Mouse (Mus musculus) liver, postnatal 0 days (tissue): Measurements from ENCODE around the gene Zfp36l2. TPM values are rescaled to one million over a fixed set of nuclear protein-coding genes. Genes with fewer than 3 reads are reported as not detected.
A peak's percentile ranks its signal among the peaks of the same experiment; 100 is the strongest.
"Not testable (repeated sequence)": the region's sequence is repeated elsewhere in the genome, so short reads cannot be mapped to it uniquely, and the experiment has no call there.

Experiments used
- ATAC-seq: fragments of 200-750 bp; cut with Nextera tagmentation; 2 replicates; pipeline ENCODE4 v1.8.0; 2017; ENCODE audit warnings: mild to moderate bottlenecking, moderate library complexity
- DNase-seq: peaks from one replicate; pipeline ENCODE4 v3.0.0-alpha.2; 2016
- H3K27ac ChIP-seq: fragments of 300-500 bp; sonication (generic); 2 replicates; pipeline ENCODE4 v1.5.1; 2014; ENCODE audit warnings: antibody characterized with exemption, moderate library complexity, mild to moderate bottlenecking, low read depth
- H3K27me3 ChIP-seq: fragments of 300-500 bp; sonication (generic); 2 replicates; pipeline ENCODE4 v1.6.1; 2014; ENCODE audit warnings: low read length, control low read depth, mixed read lengths; ENCODE audit not compliant: insufficient read depth
- H3K36me3 ChIP-seq: fragments of 300-500 bp; sonication (generic); replicated peaks from 2 replicates; pipeline ENCODE4 v1.6.1; 2014; ENCODE audit warnings: mild to moderate bottlenecking, control low read depth, low read length, moderate library complexity, mixed read lengths; ENCODE audit not compliant: insufficient read depth
- H3K4me1 ChIP-seq: fragments of 300-500 bp; sonication (generic); 2 replicates; pipeline ENCODE4 v1.6.1; 2014; ENCODE audit warnings: antibody characterized with exemption, mild to moderate bottlenecking, control low read depth; ENCODE audit not compliant: insufficient read depth
- H3K4me2 ChIP-seq: fragments of 300-500 bp; sonication (generic); 2 replicates; pipeline ENCODE4 v1.6.1; 2014; ENCODE audit warnings: low read depth, mild to moderate bottlenecking, low read length, moderate library complexity, mixed read lengths
- H3K4me3 ChIP-seq: fragments of 300-500 bp; sonication (generic); 2 replicates; pipeline ENCODE4 v1.5.1; 2014; ENCODE audit warnings: low read depth, low read length
- H3K9ac ChIP-seq: fragments of 300-500 bp; sonication (generic); replicated peaks from 2 replicates; pipeline ENCODE4 v1.6.1; 2014; ENCODE audit warnings: mild to moderate bottlenecking, moderate library complexity
- H3K9me3 ChIP-seq: fragments of 300-500 bp; sonication (generic); 2 replicates; pipeline ENCODE4 v1.6.1; 2016; ENCODE audit warnings: mild to moderate bottlenecking, control low read depth, low read length, mixed read lengths
- CTCF ChIP-seq: sonication (generic); IDR thresholded peaks from 2 replicates; pipeline ENCODE4 v1.5.1; 2016; ENCODE audit warnings: antibody characterized with exemption, low read depth
- EP300 ChIP-seq: IDR thresholded peaks from 2 replicates; pipeline ENCODE4 v1.6.1; 2016; ENCODE audit warnings: antibody characterized with exemption, low read depth, mild to moderate bottlenecking
- WGBS: fragments of 180-500 bp; shearing (Covaris S2); extraction: QIAGEN DNeasy Blood & Tissue Kit; methylation state at CpG from one replicate; pipeline ENCODE4 v1.1.7; 2014; ENCODE audit not compliant: insufficient replicate concordance; 5-methylcytosine and 5-hydroxymethylcytosine counted together
- polyA plus RNA-seq: library from polyadenylated mRNA; unstranded; fragments of >200 nt; fragmentation: Nextera tagmentation; extraction: Ambion mirVana; gene quantifications from 2 replicates; pipeline ENCODE4 v1.2.1, GENCODE M21; 2015

Gene Zfp36l2
- polyA plus RNA-seq, 1 experiment from 2014 or later = 7.6 TPM

GRCm38 (mm10) chr17:84228223-84228622, 40.5 kb upstream of the Zfp36l2 start:
- ATAC-seq (peak; percentile 53), DNase-seq (no peak)
- Histone ChIP-seq H3K9me3 (no peaks in the 10 kb centered on the region), H3K4me1 (peaks cover 32% of the 10 kb centered on the region), H3K9ac (no peak overlapping the region), H3K27ac (0 out of 2 replicates have a peak overlapping the region, but pooled peaks have one; percentile 2), H3K36me3 (0 out of 2 replicates have a peak, but pooled peaks cover 4% of the 10 kb centered on the region), H3K27me3 (no peaks in the 10 kb centered on the region), H3K4me2 (no peak overlapping the region), H3K4me3 (no peak overlapping the region)
- TF ChIP-seq CTCF (no peak), EP300 (no peak)
- 71% methylated on average over 2 of the region's 2 CpGs for WGBS

GRCm38 (mm10) chr17:84226681-84227080, 38.9 kb upstream of the Zfp36l2 start:
- no peak overlapping the region for H3K9ac ChIP-seq
- peaks cover 28% of the 10 kb centered on the region for H3K4me1 ChIP-seq
- no peak for DNase-seq
- H3K36me3 ChIP-seq = peaks cover 12% of the 10 kb centered on the region; the same call in 1 of the 2 replicates
- H3K4me3 ChIP-seq = no peak overlapping the region
- TF ChIP-seq EP300 (no peak), CTCF (no peak)
- 64% methylated on average over 6 of the region's 6 CpGs for WGBS
- H3K27me3 ChIP-seq = no peaks in the 10 kb centered on the region
- H3K27ac ChIP-seq = peak overlapping the region; percentile 58; the same call in 1 of the 2 replicates
- H3K4me2 ChIP-seq = no peak overlapping the region
- no peaks in the 10 kb centered on the region for H3K9me3 ChIP-seq
- peak; percentile 37 for ATAC-seq

GRCm38 (mm10) chr17:84226231-84226630, 38.5 kb upstream of the Zfp36l2 start:
- DNase-seq (no peak), ATAC-seq (peak; percentile 80)
- Histone ChIP-seq H3K4me3 (no peak overlapping the region), H3K36me3 (peaks cover 12% of the 10 kb centered on the region; the same call in 1 of the 2 replicates), H3K9me3 (no peaks in the 10 kb centered on the region), H3K27me3 (no peaks in the 10 kb centered on the region), H3K9ac (no peak overlapping the region), H3K27ac (peak overlapping the region; percentile 58; the same call in 1 of the 2 replicates), H3K4me2 (no peak overlapping the region), H3K4me1 (peaks cover 28% of the 10 kb centered on the region)
- TF ChIP-seq CTCF = no peak
- TF ChIP-seq EP300 = no peak
- WGBS = 66% methylated on average over 5 of the region's 5 CpGs

GRCm38 (mm10) chr17:84224217-84224887, 36.6 kb upstream of the Zfp36l2 start:
- Histone ChIP-seq H3K9me3 (no peaks in the 10 kb centered on the region), H3K4me2 (no peak overlapping the region), H3K27me3 (no peaks in the 10 kb centered on the region), H3K4me1 (peaks cover 28% of the 10 kb centered on the region), H3K27ac (peak overlapping the region; percentile 55; the same call in 1 of the 2 replicates), H3K4me3 (no peak overlapping the region), H3K9ac (no peak overlapping the region), H3K36me3 (peaks cover 20% of the 10 kb centered on the region; the same call in 1 of the 2 replicates)
- 80% methylated on average over 15 of the region's 15 CpGs for WGBS
- DNase-seq = no peak
- no peak for TF ChIP-seq CTCF
- TF ChIP-seq EP300 = no peak
- no peak for ATAC-seq

- not testable (repeated sequence) for H3K27ac ChIP-seq, H3K9me3 ChIP-seq, H3K9ac ChIP-seq, ATAC-seq, H3K27me3 ChIP-seq, DNase-seq, H3K4me3 ChIP-seq, H3K4me2 ChIP-seq
- 96% methylated on average over 2 of the region's 2 CpGs for WGBS
- H3K36me3 ChIP-seq = peaks cover 16% of the 10 kb centered on the region; the same call in 1 of the 2 replicates
- peaks cover 16% of the 10 kb centered on the region for H3K4me1 ChIP-seq
Measured at GRCm38 (mm10) chr17:84218841-84219240, 31.1 kb upstream of the Zfp36l2 start.

- no peak overlapping the region for H3K4me3 ChIP-seq
Measured at GRCm38 (mm10) chr17:84217696-84218095, 29.9 kb upstream of the Zfp36l2 start.

More at GRCm38 (mm10) chr17:84217696-84218095, 29.9 kb upstream of the Zfp36l2 start:
- no peaks in the 10 kb centered on the region for H3K9me3 ChIP-seq
- H3K27me3 ChIP-seq = no peaks in the 10 kb centered on the region
- peaks cover 16% of the 10 kb centered on the region for H3K4me1 ChIP-seq
- H3K27ac ChIP-seq = no peak overlapping the region
- ATAC-seq (no peak), DNase-seq (no peak)
- H3K4me2 ChIP-seq = no peak overlapping the region
- peaks cover 13% of the 10 kb centered on the region; the same call in 1 of the 2 replicates for H3K36me3 ChIP-seq
- 89% methylated on average over 3 of the region's 3 CpGs for WGBS
- H3K9ac ChIP-seq = no peak overlapping the region
- TF ChIP-seq CTCF (no peak), EP300 (no peak)
